Mouse (Mus musculus) MEL (cell line): ENCODE measurements around the gene Comt. TPM values are rescaled to one million over a fixed set of nuclear protein-coding genes. Genes with fewer than 3 reads are reported as not detected.

Experiments used
- DNase-seq: peaks from one replicate; pipeline ENCODE4 v3.0.0; 2011; ENCODE audit warnings: low read depth, low spot score
- H3K27ac ChIP-seq: 2 replicates; pipeline ENCODE4 v1.5.1; 2012; ENCODE audit warnings: low read depth, mild to moderate bottlenecking, control low read depth, low read length, moderate library complexity; ENCODE audit not compliant: control insufficient read depth
- H3K27me3 ChIP-seq, 2 experiments: fragments of 150-350 bp in 1 of 2; sonication (generic) in 1 of 2; 2 replicates each; pipeline ENCODE4 v1.6.1; 2012; ENCODE audit warnings: low read length in 2 of 2, mild to moderate bottlenecking in 2 of 2, improper control_type of control experiment in 1 of 2, moderate library complexity in 1 of 2; ENCODE audit not compliant: insufficient read depth in 2 of 2, control insufficient read depth in 1 of 2
- H3K36me3 ChIP-seq, 2 experiments: 2 replicates each; pipeline ENCODE4 v1.6.1; 2012 to 2014; ENCODE audit warnings: low read length in 2 of 2, improper control_type of control experiment in 1 of 2, inconsistent platforms in 1 of 2, mild to moderate bottlenecking in 1 of 2; ENCODE audit not compliant: insufficient read depth in 2 of 2, control insufficient read depth in 1 of 2
- H3K4me1 ChIP-seq, 2 experiments: fragments of 150-350 bp in 1 of 2; sonication (generic) in 1 of 2; 2 replicates each; pipeline ENCODE4 v1.6.1; 2012; ENCODE audit warnings: low read length in 2 of 2, improper control_type of control experiment in 1 of 2, mild to moderate bottlenecking in 1 of 2; ENCODE audit not compliant: insufficient read depth in 2 of 2, control insufficient read depth in 1 of 2
- H3K4me3 ChIP-seq, 2 experiments: fragments of 150-350 bp in 1 of 2; sonication (generic) in 1 of 2; 2 replicates each; pipeline ENCODE4 v1.5.1; 2012; ENCODE audit warnings: low read depth in 2 of 2, low read length in 2 of 2, mild to moderate bottlenecking in 2 of 2, moderate library complexity in 2 of 2, control low read depth in 1 of 2, improper control_type of control experiment in 1 of 2; ENCODE audit not compliant: control insufficient read depth in 1 of 2, insufficient read depth in 1 of 2
- H3K79me2 ChIP-seq: 2 replicates; pipeline ENCODE4 v1.6.1; 2012; ENCODE audit warnings: mild to moderate bottlenecking, low read length, moderate library complexity; ENCODE audit not compliant: control insufficient read depth, poor library complexity, insufficient read depth
- H3K9ac ChIP-seq: 2 replicates; pipeline ENCODE4 v1.6.1; 2012; ENCODE audit warnings: low read depth, mild to moderate bottlenecking, control low read depth, low read length, moderate library complexity; ENCODE audit not compliant: control insufficient read depth, poor library complexity, severe bottlenecking
- H3K9me3 ChIP-seq: fragments of 150-350 bp; sonication (generic); replicated peaks from 2 replicates; pipeline ENCODE4 v1.6.1; 2012; ENCODE audit warnings: mild to moderate bottlenecking, low read length, improper control_type of control experiment, moderate library complexity; ENCODE audit not compliant: insufficient read depth
- CTCF ChIP-seq, 3 experiments: IDR thresholded peaks in 2 of 3; conservative IDR thresholded peaks in 1 of 3; 2 replicates each; pipeline ENCODE4 v1.5.1; 2011 to 2012; ENCODE audit warnings: low read length in 3 of 3, low read depth in 2 of 3, mild to moderate bottlenecking in 2 of 3, improper control_type of control experiment in 1 of 3, inconsistent platforms in 1 of 3, mixed read lengths in 1 of 3, moderate library complexity in 1 of 3; ENCODE audit not compliant: control insufficient read depth in 1 of 3, insufficient read depth in 1 of 3, poor library complexity in 1 of 3, severe bottlenecking in 1 of 3
- ELF1 ChIP-seq: IDR thresholded peaks from 2 replicates; pipeline ENCODE4 v1.6.1; 2014; ENCODE audit warnings: low read depth, mild to moderate bottlenecking, inconsistent platforms, low read length, improper control_type of control experiment, moderate library complexity
- EP300 ChIP-seq, 2 experiments: IDR thresholded peaks; 2 replicates each; pipeline ENCODE4 v1.6.1; 2011; ENCODE audit warnings: improper control_type of control experiment in 2 of 2, low read length in 2 of 2, low read depth in 1 of 2, mild to moderate bottlenecking in 1 of 2
- ETS1 ChIP-seq: IDR thresholded peaks from 2 replicates; pipeline ENCODE4 v1.6.1; 2012; ENCODE audit warnings: low read depth, mild to moderate bottlenecking, inconsistent platforms, low read length, improper control_type of control experiment, moderate library complexity
- GATA1 ChIP-seq: IDR thresholded peaks from 2 replicates; pipeline ENCODE4 v1.6.1; 2011; ENCODE audit warnings: low read depth, low read length, improper control_type of control experiment
- JUND ChIP-seq: IDR thresholded peaks from 2 replicates; pipeline ENCODE4 v1.6.1; 2011; ENCODE audit warnings: low read depth, mild to moderate bottlenecking, improper control_type of control experiment, low read length
- MAX ChIP-seq: IDR thresholded peaks from 2 replicates; pipeline ENCODE4 v1.6.1; 2011; ENCODE audit warnings: low read length, improper control_type of control experiment
- MYB ChIP-seq: IDR thresholded peaks from 2 replicates; pipeline ENCODE4 v1.6.1; 2011; ENCODE audit warnings: mild to moderate bottlenecking, low read depth, low read length, improper control_type of control experiment
- POLR2AphosphoS2 ChIP-seq: IDR thresholded peaks from 2 replicates; pipeline ENCODE4 v1.6.1; 2011; ENCODE audit warnings: low read length, improper control_type of control experiment
- RAD21 ChIP-seq: IDR thresholded peaks from 2 replicates; pipeline ENCODE4 v1.6.1; 2011; ENCODE audit warnings: mild to moderate bottlenecking, low read depth, low read length, improper control_type of control experiment
- SIN3A ChIP-seq: IDR thresholded peaks from 2 replicates; pipeline ENCODE4 v1.6.1; 2012; ENCODE audit warnings: low read length, improper control_type of control experiment, inconsistent platforms
- SMC3 ChIP-seq: IDR thresholded peaks from 2 replicates; pipeline ENCODE4 v1.6.1; 2011; ENCODE audit warnings: low read depth, low read length, improper control_type of control experiment
- TCF12 ChIP-seq: IDR thresholded peaks from 2 replicates; pipeline ENCODE4 v1.6.1; 2014; ENCODE audit warnings: low read depth, mild to moderate bottlenecking, inconsistent platforms, low read length, improper control_type of control experiment, moderate library complexity
- USF1 ChIP-seq: IDR thresholded peaks from 2 replicates; pipeline ENCODE4 v1.6.1; 2014; ENCODE audit warnings: low read depth, mild to moderate bottlenecking, inconsistent platforms, low read length, improper control_type of control experiment, moderate library complexity
- USF2 ChIP-seq, 2 experiments: IDR thresholded peaks; 2 replicates each; pipeline ENCODE4 v1.6.1; 2011 to 2012; ENCODE audit warnings: improper control_type of control experiment in 2 of 2, low read length in 2 of 2, borderline replicate concordance in 1 of 2, inconsistent platforms in 1 of 2, low read depth in 1 of 2, mild to moderate bottlenecking in 1 of 2; ENCODE audit not compliant: insufficient read depth in 1 of 2
- ZC3H11A ChIP-seq: IDR thresholded peaks from 2 replicates; pipeline ENCODE4 v1.6.1; 2012; ENCODE audit warnings: low read depth, mild to moderate bottlenecking, inconsistent platforms, low read length, improper control_type of control experiment
- polyA plus RNA-seq, 2 experiments: library from polyadenylated mRNA; stranded (reverse) in 1 of 2; unstranded in 1 of 2; fragments of >175 nt in 1 of 2; fragments of >200 nt in 1 of 2; gene quantifications; 2 replicates each; pipeline versions ENCODE4 v1.2.1 to v1.2.4; 2012; ENCODE audit warnings: low replicate concordance in 2 of 2, low read depth in 1 of 2; ENCODE audit not compliant: insufficient read length in 2 of 2, insufficient read depth in 1 of 2, missing spikeins in 1 of 2
- total RNA-seq: library from RNA; depleted of rRNA; stranded (reverse); fragments of 300-350 nt; gene quantifications from 2 replicates; pipeline ENCODE4 v1.2.3, GENCODE M21; 2012

The Comt gene
- total and polyA plus RNA-seq, 3 experiments = 62.5 to 71.8 TPM; not detected in 1

DNA sequence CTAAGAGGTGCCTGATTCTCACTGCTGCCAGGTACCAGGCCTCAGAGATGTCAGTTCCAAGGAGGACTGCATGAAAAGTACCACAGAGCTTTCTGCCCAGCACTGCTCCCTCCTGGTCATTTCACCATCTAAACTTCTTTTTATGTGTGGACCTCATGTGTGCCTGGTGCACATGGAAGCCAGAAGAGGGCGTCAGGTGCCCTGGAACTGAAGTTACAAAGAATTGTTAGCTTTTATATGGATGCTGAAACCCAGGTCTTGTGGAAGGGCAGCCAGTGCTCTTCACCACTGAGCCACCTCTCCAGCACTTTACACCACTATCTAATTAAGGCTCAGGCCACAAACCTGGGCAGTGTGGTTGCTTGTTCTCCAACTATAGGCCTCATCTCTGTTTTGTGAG is 44.2 kb upstream of the Comt start:
- H3K4me3 ChIP-seq = no peak overlapping the region
- H3K36me3 ChIP-seq = peaks cover 0 to 2% of the 10 kb centered on the region in 2 experiments; a peak in 1 of 4 replicates
- no peaks in the 10 kb centered on the region for H3K27me3 ChIP-seq
- no peaks in the 10 kb centered on the region for H3K79me2 ChIP-seq
- H3K27ac ChIP-seq = no peak overlapping the region
- H3K4me1 ChIP-seq = no peaks in the 10 kb centered on the region
- no peak for DNase-seq
- no peak overlapping the region for H3K9ac ChIP-seq
- TF ChIP-seq SMC3 (peak; percentile 62), ZC3H11A (peak; percentile 31; the same call in 1 of the 2 replicates), CTCF (IDR thresholded peaks at IDR 0.05 in 2 of 3, conservative IDR thresholded peaks at IDR 0.05 in 1 of 3; ENCODE audit: control insufficient read depth in 1 of 3, insufficient read depth in 1 of 3, low read depth in 2 of 3, low read length in 3 of 3, poor library complexity in 1 of 3, severe bottlenecking in 1 of 3) (peak in 2 of 3 experiments; percentile 43 to 58; a peak in 4 of 6 replicates), GATA1 (no peak), USF1 (no peak), RAD21 (peak; percentile 47)
- H3K9me3 ChIP-seq = no peaks in the 10 kb centered on the region

DNA sequence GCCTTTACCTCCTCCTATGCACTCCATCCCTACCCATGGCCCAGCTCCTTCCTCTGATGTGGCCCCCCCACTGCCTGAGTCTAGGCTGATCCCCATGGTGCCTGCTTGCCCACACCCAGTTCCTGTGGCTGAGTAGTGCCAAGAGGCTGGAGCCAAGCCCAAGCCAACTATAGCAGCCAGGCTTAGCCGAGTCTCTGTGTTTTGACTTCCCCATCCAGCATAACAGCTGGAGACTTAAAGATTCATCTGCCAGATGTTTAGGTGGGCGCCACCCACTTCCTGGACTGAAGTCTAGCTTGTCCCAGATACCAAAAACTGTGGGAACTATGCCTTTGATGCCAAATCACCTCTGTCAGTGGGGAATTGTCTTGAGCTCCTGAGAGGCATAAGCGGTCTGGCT is 37.6 kb upstream of the Comt start:
- Histone ChIP-seq H3K27ac (no peak overlapping the region), H3K36me3 (peaks cover 0 to 15% of the 10 kb centered on the region in 2 experiments; a peak in 3 of 4 replicates), H3K79me2 (no peaks in the 10 kb centered on the region), H3K4me3 (no peak overlapping the region), H3K4me1 (peaks cover 4 to 26% of the 10 kb centered on the region in 2 experiments), H3K27me3 (no peaks in the 10 kb centered on the region), H3K9ac (no peak overlapping the region), H3K9me3 (no peaks in the 10 kb centered on the region)
- peak; percentile 64 for DNase-seq
- peak; percentile 82 for TF ChIP-seq ETS1
- no peak for TF ChIP-seq MAX
- TF ChIP-seq SIN3A = peak; percentile 33; the same call in 1 of the 2 replicates
- TF ChIP-seq EP300 (IDR thresholded peaks at IDR 0.05; ENCODE audit: low read depth in 1 of 2, low read length in 2 of 2) = peak; percentile 23 to 43; a peak in 1 of 4 replicates
- no peak for TF ChIP-seq USF2 (IDR thresholded peaks at IDR 0.05; ENCODE audit: borderline replicate concordance in 1 of 2, insufficient read depth in 1 of 2, low read depth in 1 of 2, low read length in 2 of 2)
- TF ChIP-seq TCF12 = peak; percentile 29; the same call in 1 of the 2 replicates
- TF ChIP-seq, all 39 proteins: peak for 4

DNA sequence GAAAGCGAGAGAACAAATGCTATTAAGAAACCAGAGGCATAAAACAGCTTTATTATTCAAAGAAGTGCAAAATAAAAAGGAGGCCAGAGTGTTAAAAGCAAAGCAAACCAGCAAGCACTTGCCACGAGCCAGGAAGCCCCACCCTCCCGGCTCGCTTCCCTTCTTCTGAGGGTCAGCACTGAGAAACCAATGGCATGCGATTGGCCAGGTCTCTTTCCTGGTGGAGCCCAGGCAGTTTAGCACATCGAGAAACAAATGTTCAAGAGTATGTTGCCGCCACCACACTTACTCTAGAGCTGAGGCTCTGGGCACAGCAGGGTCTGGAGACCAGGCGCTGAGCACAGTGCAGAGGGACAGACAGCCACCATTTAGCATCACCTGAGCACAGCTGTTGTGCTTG is 35.9 kb upstream of the Comt start:
- Histone ChIP-seq H3K4me1 (peaks cover 9 to 41% of the 10 kb centered on the region in 2 experiments), H3K27me3 (no peaks in the 10 kb centered on the region), H3K4me3 (no peak overlapping the region), H3K9ac (no peak overlapping the region), H3K9me3 (no peaks in the 10 kb centered on the region), H3K36me3 (peaks cover 0 to 26% of the 10 kb centered on the region in 2 experiments; a peak in 3 of 4 replicates), H3K79me2 (no peaks in the 10 kb centered on the region), H3K27ac (no peak overlapping the region)
- DNase-seq = no peak
- TF ChIP-seq MYB = no peak
- TF ChIP-seq ZC3H11A = no peak
- no peak for TF ChIP-seq POLR2AphosphoS2
- no peak for TF ChIP-seq JUND
- TF ChIP-seq TCF12 = no peak
- TF ChIP-seq ELF1 = no peak
